Mouse (Mus musculus): ENCODE measurements around the gene Rtn4rl2. TPM values are rescaled to one million over a fixed set of nuclear protein-coding genes. Genes with fewer than 3 reads are reported as not detected.

Gene Rtn4rl2
- polyA plus RNA-seq, 1 experiment from 2014 or later: 2.1 TPM

DNA sequence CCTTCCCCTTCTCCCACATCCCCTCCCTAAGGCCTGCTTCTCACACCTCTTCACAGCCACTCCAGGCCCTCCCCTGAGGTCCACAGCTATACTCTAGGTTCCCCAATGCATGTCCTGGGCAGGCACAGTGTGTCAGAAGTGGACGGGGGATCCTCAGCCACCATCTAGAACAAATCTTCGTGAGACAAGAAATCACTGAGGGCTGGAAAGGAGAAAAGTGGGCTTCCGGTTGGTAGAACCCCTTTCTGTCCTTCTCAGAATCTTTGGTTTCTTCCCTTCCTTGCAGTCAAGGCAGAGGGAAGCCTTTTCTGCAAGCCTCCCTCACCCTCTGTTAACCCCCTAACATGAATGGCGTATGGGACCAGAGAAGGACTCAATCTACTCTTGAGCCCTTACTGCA is 2.6 kb downstream of the Rtn4rl2 start:
- WGBS: 72% methylated on average over 4 of the region's 4 CpGs
- Histone ChIP-seq H3K4me1 (replicated peaks) (peaks cover 41% of the 10 kb centered on the region), H3K36me3 (no peaks in the 10 kb centered on the region), H3K4me3 (0 out of 2 replicates have a peak overlapping the region, but pooled peaks have one; percentile 2), H3K9ac (no peak overlapping the region), H3K27ac (no peak overlapping the region), H3K27me3 (peaks cover 90% of the 10 kb centered on the region), H3K4me2 (no peak overlapping the region), H3K9me3 (replicated peaks) (no peaks in the 10 kb centered on the region)
- ATAC-seq (replicated peaks; ENCODE audit: insufficient number of reproducible peaks, insufficient read depth, low FRiP score, low read depth): no peak

DNA sequence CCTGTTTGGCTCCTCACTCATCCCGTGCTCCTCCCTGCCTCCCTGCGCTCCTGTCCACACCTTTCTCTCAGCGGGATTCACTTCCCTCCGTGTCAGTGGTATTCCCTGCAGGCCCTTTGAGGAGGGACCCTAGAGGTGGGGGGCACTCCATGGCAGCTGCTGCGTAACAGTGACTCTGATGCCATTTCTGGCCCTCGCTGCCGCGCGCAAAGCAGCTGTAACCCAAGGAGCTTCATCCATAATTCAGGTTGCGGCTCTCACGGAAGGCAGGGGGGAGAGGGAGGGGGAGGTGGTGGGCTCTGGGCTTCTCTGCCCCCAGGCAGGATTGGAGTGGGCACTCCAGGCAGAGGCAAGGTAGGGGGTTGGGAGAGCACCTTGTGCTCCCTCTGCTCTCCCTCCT is 3.0 kb downstream of the Rtn4rl2 start:
- H3K4me2 ChIP-seq: peak overlapping the region; percentile 39
- peaks cover 37% of the 10 kb centered on the region for H3K4me1 ChIP-seq (replicated peaks)
- WGBS: 8% methylated on average over 11 of the region's 11 CpGs
- no peak for ATAC-seq (replicated peaks; ENCODE audit: insufficient number of reproducible peaks, insufficient read depth, low FRiP score, low read depth)
- H3K27ac ChIP-seq: no peak overlapping the region
- H3K36me3 ChIP-seq: no peaks in the 10 kb centered on the region
- peaks cover 88% of the 10 kb centered on the region for H3K27me3 ChIP-seq
- H3K9ac ChIP-seq: no peak overlapping the region
- no peaks in the 10 kb centered on the region for H3K9me3 ChIP-seq (replicated peaks)
- 0 out of 2 replicates have a peak overlapping the region, but pooled peaks have one; percentile 2 for H3K4me3 ChIP-seq

DNA sequence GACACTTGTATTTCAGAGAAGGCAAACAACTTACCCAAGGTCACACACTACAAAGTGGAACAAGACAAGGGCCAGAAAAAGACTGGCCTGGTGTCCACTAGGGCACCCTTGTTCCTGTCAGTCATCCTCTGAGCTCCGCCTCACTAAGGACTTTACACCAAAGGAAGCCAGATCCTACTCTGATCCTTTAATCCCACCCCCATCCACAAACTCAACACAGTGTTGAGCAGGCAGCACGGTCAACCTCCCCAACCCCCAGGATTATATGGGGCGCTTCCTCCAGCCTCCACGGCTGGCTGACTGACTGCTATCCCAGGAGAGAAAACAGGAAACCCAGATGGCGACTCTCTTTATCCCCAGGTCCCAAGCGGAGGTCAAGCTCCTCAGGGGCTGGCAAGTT is 3.4 kb downstream of the Rtn4rl2 start:
- H3K4me1 ChIP-seq (replicated peaks): peaks cover 35% of the 10 kb centered on the region
- H3K4me2 ChIP-seq: peak overlapping the region; percentile 39
- H3K9ac ChIP-seq: no peak overlapping the region
- no peak overlapping the region for H3K27ac ChIP-seq
- no peak for ATAC-seq (replicated peaks; ENCODE audit: insufficient number of reproducible peaks, insufficient read depth, low FRiP score, low read depth)
- no peaks in the 10 kb centered on the region for H3K36me3 ChIP-seq
- H3K9me3 ChIP-seq (replicated peaks): no peaks in the 10 kb centered on the region
- H3K4me3 ChIP-seq: 0 out of 2 replicates have a peak overlapping the region, but pooled peaks have one; percentile 20
- H3K27me3 ChIP-seq: peaks cover 89% of the 10 kb centered on the region
- 4% methylated on average over 6 of the region's 6 CpGs for WGBS

DNA sequence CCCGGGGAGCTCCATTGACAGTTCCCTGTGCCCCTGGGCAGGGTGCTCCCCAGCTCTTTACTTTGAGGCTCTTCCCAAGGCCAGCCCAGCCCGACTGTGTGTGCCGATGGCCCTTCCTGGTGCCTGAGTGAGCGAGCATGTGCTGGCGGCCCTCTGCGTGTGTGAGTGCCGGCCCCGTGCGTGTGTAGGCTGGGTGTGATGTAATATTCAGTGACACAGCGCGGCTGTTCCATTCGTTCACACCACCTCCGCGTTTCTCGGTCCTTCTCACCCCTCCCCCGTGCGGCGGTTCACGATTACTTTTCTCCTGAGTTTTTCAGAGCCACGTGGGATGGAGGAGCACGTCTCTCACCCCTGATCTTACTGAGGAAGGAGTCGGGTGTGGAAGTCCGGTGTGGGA is 3.9 kb downstream of the Rtn4rl2 start:
- Histone ChIP-seq H3K36me3 (no peaks in the 10 kb centered on the region), H3K9ac (no peak overlapping the region), H3K9me3 (replicated peaks) (no peaks in the 10 kb centered on the region), H3K4me3 (peak overlapping the region; percentile 20; the same call in 1 of the 2 replicates), H3K4me2 (peak overlapping the region; percentile 39; the same call in 1 of the 2 replicates), H3K27me3 (peaks cover 86% of the 10 kb centered on the region), H3K4me1 (replicated peaks) (peaks cover 30% of the 10 kb centered on the region), H3K27ac (no peak overlapping the region)
- 4% methylated on average over 23 of the region's 23 CpGs for WGBS
- ATAC-seq (replicated peaks; ENCODE audit: insufficient number of reproducible peaks, insufficient read depth, low FRiP score, low read depth): 0 out of 2 replicates have a peak, but pooled peaks have one; percentile 21

GRCm38 (mm10) chr2:84880590-84880989 is 5.9 kb downstream of the Rtn4rl2 start:
- no peak for ATAC-seq (replicated peaks; ENCODE audit: insufficient number of reproducible peaks, insufficient read depth, low FRiP score, low read depth)
- Histone ChIP-seq H3K9ac (no peak overlapping the region), H3K4me1 (replicated peaks) (peaks cover 14% of the 10 kb centered on the region), H3K36me3 (no peaks in the 10 kb centered on the region), H3K27ac (no peak overlapping the region), H3K4me3 (no peak overlapping the region), H3K9me3 (replicated peaks) (no peaks in the 10 kb centered on the region), H3K4me2 (no peak overlapping the region), H3K27me3 (peaks cover 82% of the 10 kb centered on the region)
- 66% methylated on average over 8 of the region's 8 CpGs for WGBS

- H3K9ac ChIP-seq: no peak overlapping the region
- peaks cover 11% of the 10 kb centered on the region for H3K4me1 ChIP-seq (replicated peaks)
- no peaks in the 10 kb centered on the region for H3K9me3 ChIP-seq (replicated peaks)
- H3K4me2 ChIP-seq: no peak overlapping the region
- H3K36me3 ChIP-seq: no peaks in the 10 kb centered on the region
- WGBS: 38% methylated on average over 6 of the region's 6 CpGs
- H3K27ac ChIP-seq: no peak overlapping the region
- no peak for ATAC-seq (replicated peaks; ENCODE audit: insufficient number of reproducible peaks, insufficient read depth, low FRiP score, low read depth)
- H3K4me3 ChIP-seq: no peak overlapping the region
- H3K27me3 ChIP-seq: peaks cover 84% of the 10 kb centered on the region
Measured at GRCm38 (mm10) chr2:84875842-84876241, 10.7 kb downstream of the Rtn4rl2 start.

GRCm38 (mm10) chr2:84872105-84872716 is 14.3 kb downstream of the Rtn4rl2 start:
- Histone ChIP-seq H3K4me2 (peak overlapping the region; percentile 95), H3K27me3 (peaks cover 93% of the 10 kb centered on the region), H3K4me1 (replicated peaks) (peaks cover 11% of the 10 kb centered on the region), H3K27ac (no peak overlapping the region), H3K9me3 (replicated peaks) (no peaks in the 10 kb centered on the region), H3K9ac (peak overlapping the region; percentile 47), H3K4me3 (peak overlapping the region; percentile 55), H3K36me3 (no peaks in the 10 kb centered on the region)
- peak; percentile 62 for ATAC-seq (replicated peaks; ENCODE audit: insufficient number of reproducible peaks, insufficient read depth, low FRiP score, low read depth)
- under 1% methylated on average over 78 of the region's 78 CpGs for WGBS

DNA sequence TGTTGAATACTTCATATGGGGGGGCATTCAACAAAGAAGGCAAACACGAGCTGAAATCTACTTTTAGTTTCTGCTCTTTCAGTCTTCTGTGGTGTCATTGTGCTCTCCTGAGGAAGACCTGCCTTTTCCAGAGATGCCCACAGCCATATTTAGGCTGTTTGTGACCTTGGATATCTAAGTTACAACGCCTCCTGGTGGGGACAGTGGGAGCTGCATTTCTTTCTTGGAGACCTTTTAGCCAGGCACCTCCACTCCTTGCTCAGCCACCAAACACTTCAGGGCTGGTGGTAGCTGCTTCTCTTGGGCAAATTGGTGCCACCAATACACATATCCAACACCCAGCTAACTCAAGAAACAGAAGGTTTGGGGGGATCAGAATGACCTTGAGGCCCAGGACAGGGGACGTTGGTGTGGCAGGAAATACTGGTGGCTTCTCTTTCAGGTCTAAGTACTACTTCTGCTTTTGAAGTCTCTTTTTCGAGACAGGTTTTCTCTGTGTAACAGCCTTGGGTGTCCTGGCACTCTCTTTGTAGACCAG is 15.8 kb downstream of the Rtn4rl2 start:
- Histone ChIP-seq H3K9me3 (replicated peaks) (no peaks in the 10 kb centered on the region), H3K4me1 (replicated peaks) (peaks cover 18% of the 10 kb centered on the region), H3K4me2 (no peak overlapping the region), H3K36me3 (no peaks in the 10 kb centered on the region), H3K9ac (no peak overlapping the region), H3K27me3 (peaks cover 96% of the 10 kb centered on the region), H3K27ac (no peak overlapping the region), H3K4me3 (no peak overlapping the region)
- WGBS: 52% methylated on average over 4 of the region's 4 CpGs
- ATAC-seq (replicated peaks; ENCODE audit: insufficient number of reproducible peaks, insufficient read depth, low FRiP score, low read depth): no peak

- 51% methylated on average over 2 of the region's 2 CpGs for WGBS
- Histone ChIP-seq H3K4me3 (no peak overlapping the region), H3K36me3 (no peaks in the 10 kb centered on the region), H3K4me2 (no peak overlapping the region), H3K9me3 (replicated peaks) (no peaks in the 10 kb centered on the region), H3K9ac (no peak overlapping the region), H3K27ac (no peak overlapping the region), H3K4me1 (replicated peaks) (peaks cover 21% of the 10 kb centered on the region), H3K27me3 (peaks cover 88% of the 10 kb centered on the region)
- ATAC-seq (replicated peaks; ENCODE audit: insufficient number of reproducible peaks, insufficient read depth, low FRiP score, low read depth): no peak
Measured at GRCm38 (mm10) chr2:84868977-84869376, 17.5 kb downstream of the Rtn4rl2 start.

DNA sequence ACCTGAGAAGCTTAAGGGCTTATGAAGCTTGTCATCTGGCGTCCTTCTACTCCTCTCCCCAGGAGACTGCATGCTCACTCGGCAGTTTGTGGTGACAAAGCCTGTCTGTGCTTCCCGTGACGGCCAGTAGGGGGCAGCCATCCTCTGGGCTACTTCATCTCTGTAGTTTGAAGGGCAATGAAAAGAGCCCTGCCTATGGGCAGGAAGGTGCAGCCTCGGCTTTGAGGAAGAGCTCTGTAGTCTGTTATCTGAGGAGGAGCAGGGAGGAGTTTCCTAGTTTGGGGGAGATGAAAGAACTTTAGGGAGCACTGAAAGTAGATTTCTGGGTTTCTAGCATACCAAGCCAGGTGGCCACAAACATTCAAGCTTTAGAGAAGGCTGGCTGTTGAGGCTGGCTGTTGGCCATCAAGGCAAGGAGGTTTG is 18.0 kb downstream of the Rtn4rl2 start:
- H3K4me3 ChIP-seq: no peak overlapping the region
- no peak overlapping the region for H3K4me2 ChIP-seq
- H3K9ac ChIP-seq: no peak overlapping the region
- ATAC-seq (replicated peaks; ENCODE audit: insufficient number of reproducible peaks, insufficient read depth, low FRiP score, low read depth): no peak
- H3K27me3 ChIP-seq: peaks cover 84% of the 10 kb centered on the region
- 5% methylated on average over 5 of the region's 5 CpGs for WGBS
- no peaks in the 10 kb centered on the region for H3K36me3 ChIP-seq
- no peak overlapping the region for H3K27ac ChIP-seq
- no peaks in the 10 kb centered on the region for H3K9me3 ChIP-seq (replicated peaks)
- peaks cover 21% of the 10 kb centered on the region for H3K4me1 ChIP-seq (replicated peaks)

DNA sequence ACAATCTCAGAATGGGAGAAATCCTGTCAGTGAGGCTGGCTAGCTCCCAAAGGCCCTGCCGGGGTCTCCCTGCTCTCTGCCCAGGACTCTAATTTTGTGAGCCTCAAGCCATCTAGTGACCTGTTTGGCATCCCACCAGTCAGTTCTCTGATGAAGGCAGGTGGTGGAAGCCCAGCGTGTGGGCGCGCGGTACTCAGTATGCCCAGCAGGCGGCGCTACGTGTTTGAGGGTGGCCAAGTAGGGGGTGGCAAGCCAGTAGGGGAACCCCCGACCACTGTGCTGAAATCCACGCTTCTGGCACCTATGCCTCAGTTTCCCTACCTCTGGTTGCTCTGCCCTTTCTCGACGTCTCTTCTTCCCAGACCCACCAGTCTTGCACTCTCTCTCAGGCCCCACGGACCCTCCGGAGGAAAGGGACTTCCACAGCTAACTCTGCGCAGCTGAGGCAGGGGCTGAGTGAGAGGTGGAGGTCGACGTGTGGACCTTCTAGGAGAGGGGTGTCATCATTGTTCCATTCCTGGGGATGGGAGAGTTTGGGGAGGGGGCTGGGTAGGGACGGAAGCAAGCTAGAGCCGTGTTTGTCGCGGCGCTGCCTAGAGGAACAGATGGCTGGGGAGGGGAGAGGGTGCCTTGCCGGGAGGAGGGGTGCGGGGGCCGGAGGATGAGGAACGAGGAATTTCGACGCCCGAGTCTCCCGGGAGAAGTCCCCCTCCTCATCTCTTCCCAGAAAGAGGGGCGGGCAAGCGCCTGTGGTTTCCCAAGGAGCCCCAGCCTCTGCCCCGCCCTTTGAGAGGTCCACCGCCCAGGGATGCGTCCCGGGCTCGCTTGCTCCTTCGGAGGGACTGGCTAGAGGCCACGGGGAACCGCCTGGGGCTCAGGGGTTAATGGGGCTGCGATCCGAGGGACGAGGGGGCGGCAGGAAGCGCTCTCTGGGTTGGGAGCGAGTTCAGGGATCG is 20.6 kb downstream of the Rtn4rl2 start:
- ATAC-seq (replicated peaks; ENCODE audit: insufficient number of reproducible peaks, insufficient read depth, low FRiP score, low read depth): no peak
- H3K9me3 ChIP-seq (replicated peaks): no peaks in the 10 kb centered on the region
- H3K27me3 ChIP-seq: peaks cover 58% of the 10 kb centered on the region
- peak overlapping the region; percentile 67 for H3K4me2 ChIP-seq
- H3K4me3 ChIP-seq: peak overlapping the region; percentile 43
- H3K36me3 ChIP-seq: 0 out of 2 replicates have a peak, but pooled peaks cover 1% of the 10 kb centered on the region
- WGBS: 2% methylated on average over 47 of the region's 47 CpGs
- H3K27ac ChIP-seq: no peak overlapping the region
- peak overlapping the region; percentile 25; the same call in 1 of the 2 replicates for H3K9ac ChIP-seq
- H3K4me1 ChIP-seq (replicated peaks): peaks cover 10% of the 10 kb centered on the region

Data from heart, embryonic 15.5 days (tissue).